In genomic region chr16:19458741-19459140, GRCm38 (mm10) we compare ENCODE assay signal across 11 mouse cellular contexts. TPM values are rescaled to one million over a fixed set of nuclear protein-coding genes. Genes with fewer than 3 reads are reported as not detected.
"Had no signal": no experiment of that assay in that cellular context is flagged by ENCODE, and none has a peak within 500 bp of the region (broad histone marks: within the 10 kb centered on the region; RNA-seq: fewer than 3 reads in every experiment).

No protein-coding gene starts in this region.

RNA-seq across cellular contexts. Expression of gene Olfr166, which starts 24.8 kb away (rescaled TPM):
- total RNA-seq: left cerebral cortex, postnatal 10 days; left cerebral cortex, postnatal 14 days; left cerebral cortex, postnatal 25 days; left cerebral cortex, postnatal 36 days; left cerebral cortex, postnatal 4 days; liver, adult 2 months; megakaryocyte progenitor cell, adult 5-6 weeks; megakaryocyte-erythroid progenitor cell, adult 5-6 weeks; midbrain, postnatal 0 days; monocyte, adult 5-6 weeks had no signal

RNA-seq across cellular contexts. Expression of gene Olfr165, which starts 35.8 kb away (rescaled TPM):
- total RNA-seq: left cerebral cortex, postnatal 10 days; left cerebral cortex, postnatal 14 days; left cerebral cortex, postnatal 25 days; left cerebral cortex, postnatal 36 days; left cerebral cortex, postnatal 4 days; liver, adult 2 months; megakaryocyte progenitor cell, adult 5-6 weeks; megakaryocyte, adult 5-6 weeks; megakaryocyte-erythroid progenitor cell, adult 5-6 weeks; midbrain, postnatal 0 days; monocyte, adult 5-6 weeks had no signal
